Mouse (Mus musculus) erythroblast, embryonic 14.5 days (primary cell): ENCODE measurements around the gene Slc3a2.

ENCODE experiments used
- GATA1 ChIP-seq: IDR thresholded peaks from 2 replicates; pipeline ENCODE4 v1.6.1; 2012; ENCODE audit warnings: low read length, inconsistent platforms, mixed read lengths
- TAL1 ChIP-seq: IDR thresholded peaks from 3 replicates; pipeline ENCODE4 v1.6.1; 2012; ENCODE audit warnings: low read length, inconsistent platforms, mixed read lengths

GRCm38 (mm10) chr19:8663360-8663839 is 59.8 kb downstream of the Slc3a2 start, which contains the start of gene Chrm1:
- no peak for TF ChIP-seq TAL1
- no peak for TF ChIP-seq GATA1
